Mouse (Mus musculus) brain, embryonic 14.5 days (tissue): ENCODE data around the gene Mpped1.

Source experiments
- CTCF ChIP-seq: fragments of 200-500 bp; IDR thresholded peaks from 2 replicates; pipeline ENCODE4 v1.5.1; 2012; ENCODE audit warnings: inconsistent platforms, mild to moderate bottlenecking, moderate library complexity, borderline replicate concordance; ENCODE audit not compliant: insufficient read depth, insufficient read length; ENCODE audit errors: extremely low read depth
- POLR2A ChIP-seq: fragments of 200-500 bp; IDR thresholded peaks from 2 replicates; pipeline ENCODE4 v1.6.1; 2012; ENCODE audit warnings: mild to moderate bottlenecking, inconsistent platforms, borderline replicate concordance; ENCODE audit not compliant: poor library complexity, insufficient read depth, insufficient read length, severe bottlenecking; ENCODE audit errors: extremely low read depth

- no peak for TF ChIP-seq CTCF
- TF ChIP-seq POLR2A: no peak
Observed at GRCm38 (mm10) chr15:83749436-83749835, 29.8 kb upstream of the Mpped1 start.
